Mouse (Mus musculus): Measurements from ENCODE around the gene Arl8a.

- no peak for TF ChIP-seq POLR2A (IDR thresholded peaks at IDR 0.05; ENCODE audit: borderline replicate concordance, low read depth, low read length)
- TF ChIP-seq CTCF (IDR thresholded peaks at IDR 0.05; ENCODE audit: low read depth, low read length) = no peak
Observed at GRCm38 (mm10) chr1:135130376-135131018, 16.1 kb upstream of the Arl8a start.

All from bone marrow macrophage, adult 2 months (primary cell).